Mouse (Mus musculus) cerebellum, postnatal 25 days (tissue): ENCODE results near the gene Nr4a1.

Experiments
- DNase-seq, 2 experiments: peaks; one replicate each; pipeline ENCODE4 v3.0.0; 2021; ENCODE audit warnings: mixed read lengths in 2 of 2

Nr4a1 gene

GRCm38 (mm10) chr15:101258420-101258819 lies 4.4 kb downstream of the Nr4a1 start:
- DNase-seq = no peak

GRCm38 (mm10) chr15:101259922-101260321 lies 5.9 kb downstream of the Nr4a1 start:
- no peak for DNase-seq

GRCm38 (mm10) chr15:101260387-101260786 lies 6.3 kb downstream of the Nr4a1 start:
- peak; percentile 42 to 55 for DNase-seq

DNA sequence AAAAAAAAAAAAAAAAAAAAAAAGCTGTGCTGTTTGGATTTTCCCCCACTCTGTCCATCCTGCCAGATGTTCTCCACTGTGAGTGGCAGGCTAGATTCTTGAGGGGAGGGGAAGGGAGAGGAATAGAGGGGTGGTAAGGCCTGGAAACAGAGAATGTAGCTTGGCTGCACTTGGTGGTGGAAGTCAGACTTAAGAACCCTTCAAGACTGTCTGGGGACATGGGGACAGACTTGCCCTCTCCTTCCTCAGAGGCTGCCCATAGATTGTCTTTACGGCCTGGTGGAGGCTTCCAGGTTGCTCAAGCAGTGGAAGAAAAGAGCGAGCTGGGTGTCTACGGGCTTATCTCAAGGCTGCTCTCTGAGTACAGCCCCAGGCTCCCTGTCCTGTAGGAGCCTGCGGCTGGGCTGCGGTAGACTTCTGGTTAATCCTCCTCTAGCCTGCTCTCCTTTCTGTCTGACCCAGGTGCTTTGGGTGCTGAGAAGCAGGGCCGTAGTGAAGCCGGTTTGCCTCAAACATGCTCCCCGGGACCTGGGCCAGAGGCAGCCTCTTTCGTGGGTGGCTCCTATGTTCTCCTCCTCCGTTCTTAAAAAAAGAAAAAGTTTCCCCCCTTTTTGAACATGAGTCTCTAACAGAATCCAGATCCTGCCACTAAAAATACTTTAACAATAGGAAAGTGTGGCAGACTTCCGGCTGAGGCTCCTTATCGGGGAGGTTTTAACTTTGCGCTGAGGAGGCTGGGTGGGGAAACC lies 7.0 kb downstream of the Nr4a1 start:
- DNase-seq = no peak

DNA sequence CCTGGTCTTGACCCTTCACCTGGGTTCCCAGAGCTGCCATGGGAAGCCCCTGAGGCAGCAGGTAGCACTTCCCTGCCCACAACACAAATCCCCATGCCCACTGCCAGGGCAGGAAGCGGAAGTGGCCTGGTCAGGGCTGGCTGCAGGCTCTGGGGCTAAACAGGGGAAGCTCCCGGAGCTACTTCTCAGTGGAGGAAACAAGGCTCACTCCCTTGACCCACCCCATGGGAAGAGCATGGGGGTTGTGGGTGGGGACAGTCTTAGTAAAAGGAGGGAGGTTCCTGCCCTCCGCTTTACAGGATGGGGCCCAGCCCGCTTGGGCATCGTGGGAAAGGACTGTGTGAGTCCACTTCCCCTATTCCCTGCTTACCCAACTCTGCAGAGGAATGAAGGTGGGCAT lies 8.4 kb downstream of the Nr4a1 start:
- no peak for DNase-seq

GRCm38 (mm10) chr15:101266132-101266963 lies 12.3 kb downstream of the Nr4a1 start:
- peak; percentile 87 to 95 for DNase-seq

DNA sequence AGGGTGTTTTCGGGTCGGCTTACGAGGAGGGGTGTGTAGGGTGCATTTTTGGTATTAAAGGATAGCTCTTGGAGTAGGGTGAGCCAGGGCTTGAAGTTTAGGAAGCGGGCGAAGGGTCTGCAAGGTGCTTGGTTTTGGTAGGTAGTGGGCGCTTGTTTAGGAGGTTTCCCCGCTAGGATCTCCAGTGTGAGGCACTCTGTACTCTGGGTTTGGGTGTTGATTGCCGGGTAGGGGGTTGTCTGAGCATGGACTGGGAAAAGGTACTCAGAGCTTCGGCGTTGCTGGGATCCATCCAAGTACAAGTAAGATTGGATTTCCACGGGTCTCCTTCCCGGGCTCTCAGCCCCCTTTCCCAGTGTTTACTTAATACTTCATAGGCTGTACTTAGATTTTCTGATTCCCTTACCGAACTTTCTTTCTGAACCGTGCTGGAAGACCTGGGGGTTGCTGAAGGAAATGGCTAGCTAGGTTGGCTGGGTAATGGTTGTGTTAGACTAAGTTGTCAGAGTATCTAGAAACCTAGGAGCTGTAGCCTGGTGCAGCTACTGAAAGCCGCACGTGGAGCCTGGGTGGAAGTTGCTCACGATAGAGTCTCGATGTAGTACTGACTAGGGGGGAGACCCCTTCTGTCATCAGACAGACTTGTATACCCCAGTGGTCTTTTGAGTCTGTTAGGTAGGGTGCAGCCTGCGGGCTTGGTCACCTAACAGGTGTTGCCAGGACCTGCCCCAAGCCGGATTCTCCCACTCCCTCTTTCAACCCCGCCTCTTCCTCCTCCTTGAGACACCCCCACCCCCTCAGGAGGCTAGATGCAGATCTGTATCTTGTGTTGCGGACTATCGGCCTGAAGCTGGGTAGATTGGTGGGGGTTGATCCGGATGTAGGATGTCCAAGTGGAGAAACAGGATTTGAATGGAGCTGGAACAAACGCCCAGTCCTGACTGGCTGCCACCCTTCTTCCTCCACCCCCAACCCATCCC lies 13.3 kb downstream of the Nr4a1 start:
- no peak for DNase-seq

- no peak for DNase-seq
These were observed 16.2 kb downstream of the Nr4a1 start for GRCm38 (mm10) chr15:101270101-101270820.

- DNase-seq = no peak
These were observed 17.0 kb downstream of the Nr4a1 start for GRCm38 (mm10) chr15:101271107-101271506.

- DNase-seq = no peak
These were observed 17.4 kb downstream of the Nr4a1 start for GRCm38 (mm10) chr15:101271513-101271912.

DNA sequence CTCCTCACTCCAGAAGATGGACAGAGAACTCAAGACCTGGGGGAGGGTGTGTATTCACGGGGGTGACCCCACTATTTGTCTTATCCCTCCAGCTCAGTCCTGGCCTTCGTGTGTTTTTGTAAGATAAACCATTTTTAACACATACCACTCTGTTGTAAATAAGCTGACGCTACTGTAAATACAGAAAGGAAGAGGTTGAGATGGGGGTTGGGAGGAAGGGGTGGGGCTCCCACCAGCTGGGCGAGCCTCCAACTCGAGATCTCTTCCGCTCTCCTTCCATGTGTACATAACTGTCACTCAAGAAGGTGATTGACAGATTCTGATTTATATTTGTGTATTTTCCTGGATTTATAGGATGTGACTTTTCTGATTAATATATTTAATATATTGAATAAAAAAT lies 20.3 kb downstream of the Nr4a1 start:
- DNase-seq = no peak

DNA sequence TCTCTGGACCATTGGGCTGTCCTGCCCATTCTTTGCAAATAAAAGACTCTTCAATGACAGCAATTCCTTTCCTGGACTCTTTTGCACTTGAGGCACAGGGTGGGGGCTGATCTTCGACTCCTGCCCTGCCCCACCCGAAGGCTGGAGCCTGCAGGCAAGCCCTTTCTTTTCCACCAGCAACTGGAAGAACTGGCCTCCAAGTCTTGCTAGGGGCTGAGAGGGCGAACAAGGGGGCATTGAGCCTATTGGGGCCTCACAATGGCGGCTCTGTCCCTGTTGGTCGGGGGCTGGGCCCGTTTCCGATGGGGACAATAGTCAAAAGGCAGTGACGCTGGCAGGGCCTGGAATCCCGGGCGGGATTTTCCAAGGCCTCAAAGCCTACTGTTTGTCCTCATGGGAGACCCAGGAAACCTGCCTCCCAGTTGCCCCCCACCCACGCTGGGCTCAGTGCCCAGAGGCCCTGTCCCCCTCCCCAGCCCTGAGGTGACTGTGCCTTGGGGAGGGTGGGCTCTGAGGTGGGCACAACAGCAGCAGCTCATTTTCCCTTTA lies 23.4 kb downstream of the Nr4a1 start:
- DNase-seq = peak in 1 of 2 experiments; percentile 32

DNA sequence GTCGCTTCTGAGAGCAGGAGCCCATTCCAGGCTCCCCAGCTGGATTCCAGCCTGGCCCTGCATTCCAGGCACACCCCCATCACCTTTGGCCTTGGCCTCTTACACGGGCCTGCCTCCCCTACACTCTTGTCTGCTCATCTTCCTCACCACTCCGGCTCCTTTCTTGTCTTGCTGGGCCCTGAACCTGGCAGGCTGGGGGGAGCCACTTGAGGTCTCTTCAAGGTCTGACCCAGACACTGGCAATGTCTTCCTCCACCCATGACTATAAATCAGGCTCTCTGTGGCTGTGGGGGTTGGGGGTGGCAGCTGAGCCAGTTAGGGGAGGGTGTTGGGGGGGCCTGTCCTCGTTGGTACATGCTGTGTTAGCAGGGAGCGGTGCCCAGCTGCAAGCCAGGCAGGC lies 24.5 kb downstream of the Nr4a1 start:
- no peak for DNase-seq

DNA sequence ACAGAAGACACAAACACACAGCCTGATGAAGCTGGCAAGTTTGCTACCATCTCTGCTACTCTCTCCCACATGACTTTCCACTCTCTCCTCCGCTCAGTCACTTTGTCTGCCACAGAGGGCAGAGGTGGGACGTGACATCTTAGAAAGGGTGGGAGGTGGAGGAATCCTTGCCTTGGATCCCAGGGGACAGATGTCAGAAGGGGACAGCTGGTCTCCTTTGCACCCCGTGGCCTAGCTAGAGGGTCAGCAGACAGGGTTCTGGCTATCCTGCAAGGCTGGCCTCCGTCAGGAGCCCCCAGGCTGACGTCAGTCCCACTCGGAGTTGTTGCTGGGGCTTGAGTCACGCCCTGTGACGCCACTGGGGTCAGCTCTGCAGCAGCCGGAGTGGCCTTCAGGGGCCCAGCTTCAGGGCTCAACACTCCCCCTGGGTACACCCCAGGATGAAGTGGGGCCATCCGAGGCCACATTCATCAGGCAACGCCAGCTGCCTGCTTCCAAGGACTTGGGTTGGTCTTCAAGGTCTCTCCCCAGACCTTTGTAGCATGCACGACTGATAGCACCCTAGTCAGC lies 25.4 kb downstream of the Nr4a1 start:
- DNase-seq = no peak

DNA sequence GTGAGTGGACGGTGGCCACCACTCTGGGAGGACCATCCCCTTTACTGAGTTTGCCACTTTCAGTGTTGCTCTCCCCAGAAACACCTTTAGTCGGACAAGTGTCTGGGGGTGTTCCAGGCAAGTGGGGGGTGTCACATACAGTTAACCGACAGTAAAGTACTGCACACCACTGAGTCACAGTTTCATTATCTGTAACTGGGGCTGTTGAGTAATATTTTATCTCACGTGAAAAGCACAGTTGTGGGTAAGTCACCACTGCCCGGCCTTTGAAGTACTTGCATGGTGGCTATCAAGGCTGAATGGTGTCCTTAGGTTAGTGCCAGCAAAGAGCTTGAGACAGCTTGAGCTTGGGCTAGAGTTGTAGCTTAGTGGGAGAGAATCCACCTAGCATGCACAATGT lies 28.4 kb downstream of the Nr4a1 start:
- no peak for DNase-seq

DNA sequence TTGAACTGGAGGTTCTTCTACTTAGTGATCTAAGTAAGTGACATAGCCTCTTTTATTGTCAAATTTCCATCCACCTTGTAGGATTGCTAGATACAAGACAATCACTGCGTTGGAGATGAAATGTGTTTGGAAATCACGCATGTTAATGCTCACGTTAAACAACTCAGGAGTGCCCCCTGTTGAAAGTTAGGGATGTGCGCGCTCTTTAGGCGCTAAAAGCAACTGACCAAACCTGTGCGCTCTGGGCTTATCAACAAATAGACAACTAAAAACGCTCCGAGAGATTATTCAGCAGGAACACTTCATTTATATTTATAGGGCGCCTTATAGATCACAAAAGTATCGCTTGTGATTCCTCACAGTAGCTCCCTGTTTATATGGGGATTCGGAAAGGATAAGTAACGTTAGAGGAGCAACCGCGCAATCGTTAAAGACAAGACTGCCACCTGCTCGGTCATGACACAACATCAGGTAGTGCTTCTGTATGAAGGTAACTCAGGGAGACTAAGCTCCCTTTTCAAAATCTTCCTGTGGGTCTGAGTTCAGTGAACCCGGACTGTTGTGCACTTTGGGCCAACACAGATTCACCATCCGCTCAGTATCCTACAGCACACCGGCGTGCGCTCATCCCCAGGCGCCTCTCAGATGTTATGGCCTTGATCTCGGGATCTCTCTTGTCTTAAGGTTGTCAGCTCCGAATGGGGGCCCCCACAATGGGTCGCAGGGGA lies 29.3 kb downstream of the Nr4a1 start:
- peak; percentile 66 to 80 for DNase-seq

- peak; percentile 93 to 94 for DNase-seq
These were observed 30.1 kb downstream of the Nr4a1 start, which contains the start of gene Atg101 for GRCm38 (mm10) chr15:101283911-101284750. TSS of gene Atg101 (plus strand) at chr15:101284272.

- DNase-seq = no peak
These were observed 32.2 kb downstream of the Nr4a1 start for GRCm38 (mm10) chr15:101286129-101286770.

DNA sequence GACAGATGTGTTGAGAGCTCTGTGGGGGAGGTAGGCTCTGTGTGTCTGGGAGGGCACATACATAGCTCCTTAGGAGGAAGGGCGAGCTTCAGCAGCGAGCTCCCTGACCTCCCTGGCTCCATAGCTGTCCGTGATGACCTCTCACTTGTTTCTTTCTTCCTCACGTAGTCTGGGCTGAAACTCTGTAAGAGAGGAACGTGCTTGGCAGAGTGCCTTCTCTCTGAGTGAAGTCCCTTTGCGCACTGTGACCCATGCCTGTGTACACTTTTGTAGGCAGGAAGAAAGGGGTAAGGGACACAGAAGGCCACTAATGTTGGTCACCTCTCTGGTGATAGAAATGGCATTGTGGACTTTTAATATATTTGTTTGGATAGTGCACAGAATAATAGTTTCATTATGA lies 33.3 kb downstream of the Nr4a1 start:
- no peak for DNase-seq
